Mouse (Mus musculus) cerebellum, adult 11 months (tissue): ENCODE results near the gene Fxyd6.

Experiments used
- DNase-seq: peaks from one replicate; pipeline ENCODE4 v3.0.0; 2022

Gene Fxyd6

GRCm38 (mm10) chr9:45370117-45370561, at the start of gene Fxyd6:
Fxyd6 (plus strand) TSS chr9:45370185.
- DNase-seq = peak; percentile 55

- DNase-seq = no peak
These were observed 48.5 kb upstream of the Fxyd6 start for GRCm38 (mm10) chr9:45321465-45321864.

GRCm38 (mm10) chr9:45321946-45322430, 48.0 kb upstream of the Fxyd6 start:
- no peak for DNase-seq

- no peak for DNase-seq
These were observed 43.6 kb upstream of the Fxyd6 start for GRCm38 (mm10) chr9:45326390-45326789.

- DNase-seq = no peak
These were observed 41.7 kb upstream of the Fxyd6 start for GRCm38 (mm10) chr9:45328263-45328662.

- DNase-seq = no peak
These were observed 40.4 kb upstream of the Fxyd6 start for GRCm38 (mm10) chr9:45329577-45329976.

GRCm38 (mm10) chr9:45337406-45337805, 32.6 kb upstream of the Fxyd6 start:
- DNase-seq = no peak

GRCm38 (mm10) chr9:45343066-45343465, 26.9 kb upstream of the Fxyd6 start:
- DNase-seq = no peak

GRCm38 (mm10) chr9:45345516-45345915, 24.5 kb upstream of the Fxyd6 start:
- peak; percentile 37 for DNase-seq

- no peak for DNase-seq
These were observed 23.7 kb upstream of the Fxyd6 start for GRCm38 (mm10) chr9:45346276-45346675.

- no peak for DNase-seq
These were observed 21.4 kb upstream of the Fxyd6 start for GRCm38 (mm10) chr9:45348560-45348959.

- DNase-seq = no peak
These were observed 20.8 kb upstream of the Fxyd6 start for GRCm38 (mm10) chr9:45349181-45349580.

- DNase-seq = no peak
These were observed 20.1 kb upstream of the Fxyd6 start for GRCm38 (mm10) chr9:45349851-45350250.

GRCm38 (mm10) chr9:45355192-45355591, 14.8 kb upstream of the Fxyd6 start:
- no peak for DNase-seq

- DNase-seq = no peak
These were observed 11.6 kb upstream of the Fxyd6 start for GRCm38 (mm10) chr9:45358356-45358755.

- DNase-seq = peak; percentile 63
These were observed 7.9 kb upstream of the Fxyd6 start for GRCm38 (mm10) chr9:45362051-45362461.

- peak; percentile 57 for DNase-seq
These were observed 6.3 kb upstream of the Fxyd6 start for GRCm38 (mm10) chr9:45363639-45364214.

- no peak for DNase-seq
These were observed 2.3 kb upstream of the Fxyd6 start for GRCm38 (mm10) chr9:45367716-45368115.

GRCm38 (mm10) chr9:45368341-45368901, 1.6 kb upstream of the Fxyd6 start:
- no peak for DNase-seq

GRCm38 (mm10) chr9:45370616-45371336, 791 bp downstream of the Fxyd6 start:
- no peak for DNase-seq

GRCm38 (mm10) chr9:45371337-45371707, 1.3 kb downstream of the Fxyd6 start:
- DNase-seq = no peak

- DNase-seq = no peak
These were observed 3.9 kb downstream of the Fxyd6 start for GRCm38 (mm10) chr9:45373896-45374295.

- DNase-seq = no peak
These were observed 5.1 kb downstream of the Fxyd6 start for GRCm38 (mm10) chr9:45374988-45375502.

- peak; percentile 6 for DNase-seq
These were observed 6.4 kb downstream of the Fxyd6 start for GRCm38 (mm10) chr9:45376427-45376826.
